Mouse (Mus musculus) megakaryocyte, embryonic 14.5 days (primary cell): ENCODE results near the gene Akirin1.

Experiments used
- FLI1 ChIP-seq: IDR thresholded peaks from 2 replicates; pipeline ENCODE4 v1.6.1; 2012; ENCODE audit warnings: low read length, inconsistent platforms, mixed read lengths
- GATA1 ChIP-seq: IDR thresholded peaks from 3 replicates; pipeline ENCODE4 v1.6.1; 2012; ENCODE audit warnings: mixed read lengths, low read length, inconsistent platforms, borderline replicate concordance

DNA sequence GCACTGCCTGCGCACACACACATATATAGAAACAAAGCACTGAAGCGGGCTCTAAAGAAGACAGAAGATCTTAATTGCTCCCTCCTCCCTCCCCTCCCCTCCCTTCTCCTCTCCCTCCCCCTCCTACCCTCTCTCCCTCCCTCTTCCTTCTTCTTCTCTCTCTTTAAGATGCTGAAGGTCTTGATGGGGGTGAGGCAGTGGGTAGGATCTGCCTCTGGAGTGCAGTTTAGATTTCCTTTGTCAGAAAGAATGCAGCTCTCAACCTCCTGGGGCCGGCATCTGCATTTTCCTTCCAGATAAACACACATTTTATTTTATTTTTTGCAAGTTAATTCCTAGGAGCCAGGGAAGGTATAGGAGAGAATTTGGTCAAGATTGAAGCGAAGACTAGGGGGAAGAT lies 18.1 kb upstream of the Akirin1 start:
- TF ChIP-seq GATA1 (no peak), FLI1 (no peak)
